Mouse (Mus musculus) splenic B cell, adult 2 months (primary cell): ENCODE data around the gene Olfr190.
"Not testable (repeated sequence)": the region's sequence is repeated elsewhere in the genome, so short reads cannot be mapped to it uniquely, and the experiment has no call there.

Source experiments
- DNase-seq: peaks from one replicate; pipeline ENCODE4 v3.0.0-alpha.2; 2011; ENCODE audit warnings: low read depth, low spot score
- H3K27me3 ChIP-seq: 2 replicates; pipeline ENCODE4 v1.6.1; 2012; ENCODE audit warnings: mild to moderate bottlenecking, low read length, moderate library complexity, mixed read lengths; ENCODE audit not compliant: control insufficient read depth, poor library complexity, insufficient read depth, severe bottlenecking
- H3K36me3 ChIP-seq: 2 replicates; pipeline ENCODE4 v1.6.1; 2012; ENCODE audit warnings: mild to moderate bottlenecking, low read length, moderate library complexity, mixed read lengths; ENCODE audit not compliant: control insufficient read depth, poor library complexity, insufficient read depth, severe bottlenecking

Olfr190 gene

GRCm38 (mm10) chr16:59077905-59078304, at the start of gene Olfr190:
Gene Olfr190 (minus strand): TSS chr16:59078005.
- no peaks in the 10 kb centered on the region for H3K27me3 ChIP-seq

GRCm38 (mm10) chr16:59120969-59121368, 43.2 kb upstream of the Olfr190 start, which contains the start of gene Olfr194:
Gene Olfr194 (minus strand): TSS chr16:59121069.
- DNase-seq = no peak
- no peaks in the 10 kb centered on the region for H3K36me3 ChIP-seq
- H3K27me3 ChIP-seq = no peaks in the 10 kb centered on the region

More at GRCm38 (mm10) chr16:59077905-59078304, at the start of gene Olfr190:
- H3K36me3 ChIP-seq = no peaks in the 10 kb centered on the region
- DNase-seq = no peak

GRCm38 (mm10) chr16:59111781-59112180, 34.0 kb upstream of the Olfr190 start, which contains the start of gene Olfr193:
Gene Olfr193 (minus strand): TSS chr16:59111881.
- no peaks in the 10 kb centered on the region for H3K27me3 ChIP-seq
- DNase-seq = no peak
- H3K36me3 ChIP-seq = no peaks in the 10 kb centered on the region

- not testable (repeated sequence) for H3K36me3 ChIP-seq, H3K27me3 ChIP-seq, DNase-seq
These were observed 30.7 kb upstream of the Olfr190 start for GRCm38 (mm10) chr16:59108522-59108921.

DNA sequence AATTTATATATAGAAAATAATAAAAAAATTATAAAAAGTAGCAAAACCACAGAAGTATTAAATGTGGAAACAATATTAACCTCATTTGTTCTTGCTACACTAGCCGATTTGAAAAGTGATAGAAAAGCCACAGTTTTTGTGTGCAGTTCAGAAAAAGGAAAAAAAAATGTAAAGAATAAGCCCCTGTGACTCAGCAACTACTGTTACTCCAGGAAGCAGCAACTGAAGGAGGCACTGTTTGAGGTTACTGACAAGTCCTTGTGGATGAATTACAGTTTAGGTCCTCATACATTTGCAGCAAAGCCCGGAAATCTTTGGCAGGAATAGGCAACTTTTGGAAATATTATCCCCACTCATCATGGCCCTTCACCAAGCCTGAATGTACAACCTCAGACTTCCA, 27.5 kb upstream of the Olfr190 start:
- no peak for DNase-seq
- no peaks in the 10 kb centered on the region for H3K36me3 ChIP-seq
- H3K27me3 ChIP-seq = no peaks in the 10 kb centered on the region

GRCm38 (mm10) chr16:59089722-59090121, 11.9 kb upstream of the Olfr190 start, which contains the start of gene Olfr191:
Gene Olfr191 (minus strand): TSS chr16:59089822.
- not testable (repeated sequence) for H3K36me3 ChIP-seq, DNase-seq, H3K27me3 ChIP-seq

DNA sequence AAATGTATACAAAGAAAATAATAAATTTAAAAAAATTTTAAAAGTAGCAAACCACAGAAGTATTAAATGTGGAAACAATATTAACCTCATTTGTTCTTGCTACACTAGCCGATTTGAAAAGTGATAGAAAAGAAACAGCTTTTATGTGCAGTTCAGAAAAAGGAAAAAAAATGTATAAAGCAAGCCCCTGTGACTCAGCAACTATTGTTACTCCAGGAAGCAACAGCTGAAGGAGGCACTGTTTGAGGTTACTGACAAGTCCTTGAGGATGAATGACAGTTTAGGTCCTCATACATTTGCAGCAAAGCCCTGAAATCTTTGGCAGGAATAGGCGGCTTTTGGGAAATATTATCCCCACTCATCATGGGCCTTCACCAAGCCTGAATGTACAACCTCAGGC, 3.3 kb upstream of the Olfr190 start:
- DNase-seq, H3K27me3 ChIP-seq, H3K36me3 ChIP-seq: not testable (repeated sequence)

DNA sequence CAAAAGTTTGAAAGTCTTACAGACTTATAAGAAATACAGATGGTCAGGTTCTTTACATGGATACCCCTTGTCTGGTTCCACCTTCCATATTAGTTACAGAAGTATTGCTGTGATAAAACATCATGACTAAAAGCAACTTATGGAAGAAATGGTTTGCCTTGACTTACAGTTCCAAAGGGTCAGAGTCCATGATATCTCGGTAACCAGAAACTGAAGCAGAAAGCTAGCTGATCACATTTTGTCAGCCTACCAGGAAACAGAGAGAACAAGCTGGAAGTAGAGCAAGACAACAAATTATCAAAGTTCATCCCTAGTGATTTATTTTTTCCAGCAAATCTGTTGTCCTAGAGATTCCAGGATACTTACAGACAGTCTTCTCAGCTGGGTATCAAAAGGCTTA, 4.3 kb downstream of the Olfr190 start:
- DNase-seq = no peak
- Histone ChIP-seq H3K27me3 (no peaks in the 10 kb centered on the region), H3K36me3 (no peaks in the 10 kb centered on the region)

DNA sequence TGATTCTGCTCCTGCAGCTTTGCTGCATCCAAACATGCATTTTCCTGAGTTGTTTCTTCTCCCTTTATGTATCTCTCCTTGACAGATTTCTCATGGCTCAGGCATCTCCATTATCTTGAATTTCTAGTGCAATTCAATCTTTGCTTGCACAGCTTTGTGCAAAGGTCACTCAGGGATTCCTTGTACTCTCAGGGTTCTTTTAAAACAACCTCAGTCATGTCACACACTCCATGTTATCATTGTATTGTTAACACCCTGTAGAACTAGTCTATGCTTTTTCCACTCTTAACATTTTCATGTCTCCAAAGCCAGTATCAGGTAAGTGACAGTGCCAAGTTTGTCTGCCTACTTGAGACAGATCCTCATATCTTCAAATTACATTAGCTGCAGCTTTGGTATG, 6.0 kb downstream of the Olfr190 start:
- no peak for DNase-seq
- no peaks in the 10 kb centered on the region for H3K27me3 ChIP-seq
- no peaks in the 10 kb centered on the region for H3K36me3 ChIP-seq

- not testable (repeated sequence) for DNase-seq, H3K36me3 ChIP-seq, H3K27me3 ChIP-seq
These were observed 15.4 kb downstream of the Olfr190 start for GRCm38 (mm10) chr16:59062411-59062810.

DNA sequence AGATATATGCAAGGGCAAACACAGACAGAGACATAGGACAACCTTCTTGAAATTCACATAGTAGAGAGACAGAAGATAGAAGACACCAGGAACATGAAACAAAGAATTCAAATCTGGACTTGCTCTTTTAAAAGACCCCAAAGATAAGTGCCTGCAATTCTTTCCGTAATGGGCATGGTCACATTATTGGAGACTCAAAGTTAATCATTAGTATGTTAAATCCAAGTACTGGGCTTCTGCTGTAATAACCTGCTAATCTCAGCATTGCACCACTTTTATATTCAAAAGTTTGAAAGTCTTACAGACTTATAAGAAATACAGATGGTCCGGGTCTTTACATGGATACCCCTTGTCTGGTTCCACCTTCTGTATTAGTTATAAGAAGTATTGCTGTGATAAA, 28.5 kb downstream of the Olfr190 start:
- not testable (repeated sequence) for H3K36me3 ChIP-seq, DNase-seq, H3K27me3 ChIP-seq

- no peaks in the 10 kb centered on the region for H3K27me3 ChIP-seq
These were observed 28.9 kb downstream of the Olfr190 start for GRCm38 (mm10) chr16:59048860-59049259.

GRCm38 (mm10) chr16:59047579-59047978, 30.2 kb downstream of the Olfr190 start:
- Histone ChIP-seq H3K36me3 (no peaks in the 10 kb centered on the region), H3K27me3 (no peaks in the 10 kb centered on the region)
- no peak for DNase-seq

More at GRCm38 (mm10) chr16:59048860-59049259, 28.9 kb downstream of the Olfr190 start:
- DNase-seq = no peak
- no peaks in the 10 kb centered on the region for H3K36me3 ChIP-seq

GRCm38 (mm10) chr16:59045835-59046234, 32.0 kb downstream of the Olfr190 start:
- no peaks in the 10 kb centered on the region for H3K27me3 ChIP-seq
- no peak for DNase-seq

GRCm38 (mm10) chr16:59039710-59040109, 38.1 kb downstream of the Olfr190 start, which contains the start of gene Olfr187:
Gene Olfr187 (minus strand): TSS chr16:59039767.
- Histone ChIP-seq H3K27me3 (no peaks in the 10 kb centered on the region), H3K36me3 (no peaks in the 10 kb centered on the region)
- DNase-seq = no peak

More at GRCm38 (mm10) chr16:59045835-59046234, 32.0 kb downstream of the Olfr190 start:
- H3K36me3 ChIP-seq = no peaks in the 10 kb centered on the region

DNA sequence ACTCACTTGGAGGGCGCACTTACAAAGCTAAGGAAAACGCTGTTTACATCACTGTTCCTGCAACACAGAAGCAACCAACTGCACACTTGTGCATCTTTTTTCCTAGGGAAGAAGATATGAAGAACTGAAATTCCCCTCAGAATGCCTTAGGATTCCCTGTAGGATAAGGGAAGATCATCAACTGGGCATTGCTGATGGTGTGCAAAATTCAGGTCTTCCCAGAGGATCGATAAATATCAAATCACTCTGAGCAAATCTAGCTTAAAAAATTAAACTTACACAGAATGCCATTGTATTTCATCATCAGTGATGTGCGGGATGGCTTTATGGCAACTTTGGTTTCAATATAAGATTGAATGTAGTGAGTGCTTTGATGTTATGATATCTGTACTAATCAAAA, 47.6 kb downstream of the Olfr190 start, which contains the start of gene Olfr186:
Gene Olfr186 (minus strand): TSS at position 101 of the 400 bp plus-strand sequence.
- Histone ChIP-seq H3K36me3 (no peaks in the 10 kb centered on the region), H3K27me3 (no peaks in the 10 kb centered on the region)
- no peak for DNase-seq
